Mouse (Mus musculus) embryonic fibroblast, embryonic 13.5 days (primary cell): ENCODE measurements at regions not wholly inside any gene's neighbourhood (a gene's known extent, or its start where the extent isn't known, plus 50 kb on each side); places are given as distances from the start of the nearest gene placed in this dataset.

Source experiments
- H3K27ac ChIP-seq: 2 replicates; pipeline ENCODE4 v1.5.1; 2012; ENCODE audit warnings: low read length, control low read depth, inconsistent platforms; ENCODE audit not compliant: insufficient read depth
- H3K4me1 ChIP-seq: 2 replicates; pipeline ENCODE4 v1.6.1; 2011; ENCODE audit warnings: low read length; ENCODE audit not compliant: control insufficient read depth, insufficient read depth
- H3K4me3 ChIP-seq: 2 replicates; pipeline ENCODE4 v1.5.1; 2011; ENCODE audit warnings: mild to moderate bottlenecking, control low read depth, low read length; ENCODE audit not compliant: insufficient read depth
- CTCF ChIP-seq: IDR thresholded peaks from 2 replicates; pipeline ENCODE4 v1.5.1; 2011; ENCODE audit warnings: mild to moderate bottlenecking, control low read depth, low read length, moderate library complexity, borderline replicate concordance; ENCODE audit not compliant: insufficient read depth
- POLR2A ChIP-seq: IDR thresholded peaks from 2 replicates; pipeline ENCODE4 v1.6.1; 2011; ENCODE audit warnings: low read depth, mild to moderate bottlenecking, control low read depth, low read length, moderate library complexity

DNA sequence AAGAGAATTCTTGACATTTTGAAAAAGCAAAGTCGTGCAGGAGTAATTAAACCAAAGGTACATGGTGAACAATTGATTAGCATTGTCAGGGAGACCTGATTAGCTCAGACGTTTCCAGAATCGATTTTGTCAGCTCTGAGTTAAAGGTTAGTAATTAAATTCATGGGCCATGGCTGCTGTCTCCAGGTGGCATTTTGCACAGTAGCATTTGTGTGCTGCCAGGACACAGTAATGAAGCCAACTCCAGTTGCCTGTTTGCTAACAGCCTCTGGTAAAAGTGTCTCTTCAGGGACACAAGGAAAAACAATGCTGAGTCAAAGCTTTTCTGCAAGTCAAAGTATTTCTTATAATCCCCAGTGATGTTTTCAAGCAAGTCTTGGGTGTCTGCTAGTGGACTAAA, 113.3 kb upstream of the Kbtbd8 start:
- Histone ChIP-seq H3K4me1 (no peaks in the 10 kb centered on the region), H3K27ac (no peak overlapping the region), H3K4me3 (no peak overlapping the region)
- no peak for TF ChIP-seq CTCF
- no peak for TF ChIP-seq POLR2A

DNA sequence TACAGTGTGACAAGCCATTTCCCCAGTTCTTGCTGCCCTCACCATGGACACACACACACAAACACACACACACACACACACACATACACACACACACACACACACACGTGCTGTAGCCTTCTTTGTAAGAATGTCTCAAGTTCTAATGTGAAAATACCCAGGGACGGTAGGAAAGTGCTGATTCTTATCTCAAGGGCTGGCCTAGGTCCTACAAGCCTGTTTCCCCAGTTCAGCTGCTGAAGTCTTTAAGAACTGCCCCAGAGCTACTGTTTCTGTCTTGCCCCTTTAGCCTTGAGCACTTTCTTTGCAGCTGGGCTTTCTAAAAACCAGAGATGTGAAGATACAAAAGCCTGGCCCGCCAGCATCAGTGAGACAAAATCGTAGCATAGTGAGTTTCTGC, 117.5 kb upstream of the Kbtbd8 start:
- no peak for TF ChIP-seq POLR2A
- TF ChIP-seq CTCF: no peak
- H3K27ac ChIP-seq: no peak overlapping the region

DNA sequence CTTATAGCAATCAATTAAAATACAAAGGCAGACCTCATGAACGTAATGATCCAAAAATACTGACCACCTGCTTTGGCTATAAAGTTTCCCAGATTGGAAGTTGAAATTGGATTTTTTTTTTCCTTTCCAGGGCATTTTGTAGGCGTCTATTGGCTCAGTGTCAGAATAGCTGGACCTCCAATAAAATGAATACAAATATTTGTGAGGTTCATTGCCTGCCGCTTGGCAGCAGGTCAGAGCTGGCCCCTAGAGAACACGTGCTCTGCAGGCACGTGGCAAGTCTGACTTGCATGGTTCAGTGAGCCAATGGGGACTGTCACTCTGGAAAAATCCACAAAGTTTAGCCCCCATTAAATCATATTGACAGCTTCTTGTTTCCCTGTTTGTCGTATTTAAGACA, 118.0 kb upstream of the Kbtbd8 start:
- no peak for TF ChIP-seq POLR2A
- TF ChIP-seq CTCF: no peak
- Histone ChIP-seq H3K27ac (no peak overlapping the region), H3K4me3 (no peak overlapping the region), H3K4me1 (no peaks in the 10 kb centered on the region)

More for the DNA sequence above, 117.5 kb upstream of the Kbtbd8 start:
- no peaks in the 10 kb centered on the region for H3K4me1 ChIP-seq
- no peak overlapping the region for H3K4me3 ChIP-seq

DNA sequence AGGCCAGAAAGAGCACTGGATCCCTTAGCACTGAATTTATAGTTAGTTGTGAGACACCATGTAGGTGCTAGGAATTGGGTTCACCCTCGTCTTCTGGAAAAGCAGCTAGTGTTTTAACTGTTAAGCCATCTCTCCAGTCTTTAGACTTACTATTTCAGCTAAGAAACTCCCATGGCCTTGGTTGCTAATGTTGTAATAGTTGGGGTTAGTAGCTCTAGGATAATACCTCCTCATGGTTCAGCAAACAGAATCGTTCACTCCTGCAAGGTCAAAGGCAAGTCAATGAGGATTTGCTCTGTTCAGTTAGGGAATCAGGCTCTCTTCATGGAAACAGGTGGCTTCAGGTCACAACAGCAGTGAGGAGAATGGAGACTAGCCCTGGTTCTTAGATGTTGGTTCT, 118.7 kb upstream of the Kbtbd8 start:
- H3K4me1 ChIP-seq: no peaks in the 10 kb centered on the region
- TF ChIP-seq CTCF: no peak
- TF ChIP-seq POLR2A: no peak
- no peak overlapping the region for H3K4me3 ChIP-seq
- no peak overlapping the region for H3K27ac ChIP-seq

DNA sequence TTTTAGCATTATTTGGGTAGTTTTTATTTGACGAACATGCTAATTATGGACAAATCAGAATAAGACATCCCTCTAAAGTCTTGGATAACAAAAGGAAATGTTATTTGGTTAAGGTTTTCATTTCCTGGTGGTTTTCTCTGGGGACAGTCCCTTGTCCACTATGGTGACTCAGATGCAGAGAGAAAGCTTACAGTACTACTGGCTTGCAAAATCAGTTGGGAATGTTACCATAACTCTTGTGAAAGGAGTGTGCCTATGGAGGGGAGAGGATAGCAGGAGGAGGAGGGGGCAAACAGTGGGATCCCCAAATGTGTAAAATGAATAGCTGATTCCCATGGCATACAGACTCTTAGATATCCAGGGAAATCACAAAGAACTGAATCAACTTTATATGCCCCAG, 122.7 kb upstream of the Kbtbd8 start:
- no peak for TF ChIP-seq POLR2A
- TF ChIP-seq CTCF: no peak
- H3K4me1 ChIP-seq: no peaks in the 10 kb centered on the region
- no peak overlapping the region for H3K4me3 ChIP-seq
- no peak overlapping the region for H3K27ac ChIP-seq

DNA sequence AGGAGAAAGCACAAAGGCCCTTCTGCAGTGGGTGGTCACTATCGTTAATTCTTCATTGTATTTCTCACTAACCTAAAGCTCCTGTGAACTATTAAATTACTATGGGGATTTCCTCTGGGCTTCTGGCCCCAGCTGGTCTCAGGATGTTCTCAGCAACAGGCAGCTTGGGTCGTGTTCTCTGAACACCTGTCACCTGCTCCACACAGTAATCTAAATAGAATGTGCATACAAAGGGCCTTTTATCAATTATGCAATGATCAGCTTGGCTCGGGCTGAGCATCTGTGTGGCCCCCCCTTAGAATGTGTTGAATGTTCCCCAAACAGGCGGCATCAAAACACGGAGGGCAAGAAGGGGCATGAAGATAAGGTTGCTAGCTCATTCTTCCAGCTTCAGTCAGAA, 129.6 kb upstream of the Kbtbd8 start:
- Histone ChIP-seq H3K27ac (no peak overlapping the region), H3K4me3 (no peak overlapping the region), H3K4me1 (peaks cover 2% of the 10 kb centered on the region; the same call in 1 of the 2 replicates)
- TF ChIP-seq CTCF (no peak), POLR2A (no peak)

DNA sequence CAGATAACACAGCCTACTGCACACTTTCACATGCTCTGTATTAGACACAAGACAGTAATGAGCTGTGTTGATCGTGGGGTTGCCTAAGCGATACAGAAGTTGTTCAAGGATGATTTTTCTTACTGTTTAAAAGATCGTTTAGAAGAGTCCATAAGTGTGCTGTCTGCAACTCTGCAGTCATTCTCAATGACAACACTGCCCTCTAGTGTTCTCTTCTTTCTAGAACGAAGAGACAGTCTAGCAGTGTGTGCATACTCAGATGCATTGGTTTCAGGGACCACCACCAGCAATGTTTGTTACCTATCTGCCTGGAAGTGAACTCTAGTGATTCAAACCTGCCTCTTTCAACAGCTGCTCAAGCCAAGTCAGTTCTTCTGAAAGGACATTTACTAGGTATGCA, 130.7 kb upstream of the Kbtbd8 start:
- Histone ChIP-seq H3K4me3 (no peak overlapping the region), H3K27ac (no peak overlapping the region), H3K4me1 (peaks cover 2% of the 10 kb centered on the region; the same call in 1 of the 2 replicates)
- TF ChIP-seq POLR2A (no peak), CTCF (no peak)

DNA sequence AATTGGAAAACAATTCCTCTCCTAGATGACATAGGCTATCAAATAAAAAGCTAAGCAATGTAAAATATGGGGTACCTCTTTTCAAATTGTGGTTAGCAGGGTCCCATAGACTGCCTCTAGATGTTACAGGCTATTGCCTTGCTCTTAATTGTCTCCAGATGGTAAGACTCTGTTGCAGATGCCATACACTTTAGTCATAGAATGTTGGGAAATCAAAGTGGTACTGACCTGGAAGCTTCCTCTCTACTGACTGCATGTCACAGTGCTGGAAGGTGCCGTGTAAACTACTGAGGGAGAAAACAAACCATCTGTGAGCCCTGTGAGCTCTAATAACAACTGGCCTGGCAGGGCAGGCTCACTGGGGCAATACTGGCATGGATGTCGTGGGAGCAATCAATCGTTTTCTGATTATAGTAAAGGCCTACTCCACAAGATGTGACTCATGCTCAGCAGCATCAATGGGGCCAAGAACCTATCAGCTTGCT, 132.6 kb upstream of the Kbtbd8 start:
- Histone ChIP-seq H3K27ac (no peak overlapping the region), H3K4me3 (no peak overlapping the region), H3K4me1 (peaks cover 2% of the 10 kb centered on the region; the same call in 1 of the 2 replicates)
- TF ChIP-seq CTCF: no peak
- no peak for TF ChIP-seq POLR2A

DNA sequence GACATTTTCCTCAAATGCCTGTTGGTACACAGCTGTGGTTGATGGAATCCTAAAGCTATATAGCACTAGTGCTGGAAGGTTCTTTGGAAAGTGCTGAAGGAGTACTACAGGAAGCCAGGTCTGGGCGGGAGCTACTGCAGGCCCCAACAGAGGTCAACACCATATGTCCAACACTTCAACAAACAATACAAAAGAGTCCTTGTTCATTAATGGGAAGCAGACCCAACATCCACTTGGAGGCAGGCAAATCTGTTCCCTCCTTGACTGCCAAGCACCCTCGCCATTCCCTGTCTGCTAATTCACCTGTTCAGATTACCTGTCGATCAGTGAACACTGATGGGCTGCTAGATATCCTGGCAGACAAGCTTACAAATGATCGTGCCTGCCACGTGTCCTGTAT, 148.4 kb upstream of the Kbtbd8 start:
- Histone ChIP-seq H3K4me1 (0 out of 2 replicates have a peak, but pooled peaks cover 3% of the 10 kb centered on the region), H3K4me3 (no peak overlapping the region), H3K27ac (no peak overlapping the region)
- no peak for TF ChIP-seq POLR2A
- TF ChIP-seq CTCF: no peak

DNA sequence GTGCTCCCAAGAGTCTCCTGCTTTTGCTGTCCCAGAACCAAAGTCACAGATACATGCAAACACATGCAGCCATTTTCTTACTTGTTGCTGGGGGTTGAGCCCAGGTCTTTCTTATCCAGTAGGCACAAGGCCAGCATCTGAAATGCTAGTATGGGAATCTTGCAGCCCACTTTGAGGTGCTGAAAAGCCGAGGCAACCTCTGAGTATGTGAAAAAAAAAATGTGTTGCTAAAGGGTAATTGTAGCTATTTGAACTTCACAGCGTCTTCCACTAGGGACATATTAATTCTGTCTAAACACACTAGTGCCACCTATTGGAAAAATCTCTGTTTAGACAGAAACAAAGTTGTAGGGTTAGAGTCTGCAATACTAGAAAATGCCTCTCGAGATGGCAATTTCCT, 150.1 kb upstream of the Kbtbd8 start:
- 0 out of 2 replicates have a peak, but pooled peaks cover 3% of the 10 kb centered on the region for H3K4me1 ChIP-seq
- TF ChIP-seq CTCF: no peak
- TF ChIP-seq POLR2A: no peak
- no peak overlapping the region for H3K27ac ChIP-seq
- H3K4me3 ChIP-seq: no peak overlapping the region

DNA sequence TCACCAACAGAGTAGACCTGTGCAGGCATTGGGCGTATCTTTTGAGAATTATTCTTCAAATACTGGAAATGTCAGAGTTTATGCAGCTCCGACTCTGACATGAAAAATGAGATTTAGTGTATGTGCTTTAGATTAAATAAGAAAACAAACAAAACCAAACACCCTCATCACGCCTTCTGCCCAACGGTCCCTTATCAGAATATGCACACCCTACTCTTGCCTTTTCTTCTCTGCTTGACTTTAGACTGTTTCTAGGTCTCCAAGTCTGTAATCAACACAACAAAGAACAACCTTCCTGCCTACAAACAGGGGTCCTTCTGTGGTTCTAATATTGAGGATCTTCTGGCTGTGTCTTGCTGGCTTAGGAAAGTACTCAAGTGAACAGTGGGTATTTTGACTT, 153.8 kb upstream of the Kbtbd8 start:
- Histone ChIP-seq H3K4me1 (0 out of 2 replicates have a peak, but pooled peaks cover 3% of the 10 kb centered on the region), H3K27ac (no peak overlapping the region), H3K4me3 (no peak overlapping the region)
- TF ChIP-seq CTCF (no peak), POLR2A (no peak)
